Mouse (Mus musculus): ENCODE data around the gene Cnnm3.

DNA sequence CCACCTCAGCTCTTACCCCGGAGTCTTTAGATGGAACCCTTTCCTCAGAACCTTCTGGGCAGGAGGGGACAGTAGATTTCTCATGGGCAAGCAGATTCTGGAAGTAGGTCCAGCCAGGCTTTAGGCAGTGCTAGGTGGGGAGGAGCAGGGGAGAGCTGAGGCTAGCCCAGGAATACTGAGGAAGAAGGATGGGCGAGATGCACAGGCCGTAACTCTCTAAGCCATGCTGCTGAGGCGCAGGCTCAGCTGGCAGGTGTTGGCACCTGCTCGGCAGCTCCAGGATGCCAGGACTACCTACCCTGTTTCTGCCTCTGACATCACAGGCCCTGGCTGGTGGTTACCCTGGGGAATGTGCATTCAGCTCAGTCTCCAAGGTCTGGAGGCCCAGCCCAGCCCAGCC lies 58.7 kb downstream of the Cnnm3 start:
- TF ChIP-seq POLR2A (IDR thresholded peaks at IDR 0.05; ENCODE audit: control insufficient read depth in 1 of 2, insufficient read depth in 1 of 2, low read depth in 1 of 2, low read length in 2 of 2, poor library complexity in 1 of 2) (no peak), EP300 (IDR thresholded peaks at IDR 0.05; ENCODE audit: low read depth in 1 of 2, low read length in 2 of 2) (no peak)

Measured in MEL (cell line).